Mouse (Mus musculus): Measurements from ENCODE around the gene Sesn1. TPM values are rescaled to one million over a fixed set of nuclear protein-coding genes. Genes with fewer than 3 reads are reported as not detected.

Gene Sesn1
- polyA plus RNA-seq, 1 experiment from 2014 or later, result 41.2 TPM

GRCm38 (mm10) chr10:41826526-41827116 lies 16.9 kb downstream of the Sesn1 start:
- WGBS, result 88% methylated on average over 6 of the region's 6 CpGs
- no peaks in the 10 kb centered on the region for H3K27me3 ChIP-seq (replicated peaks; ENCODE audit: control insufficient read depth, insufficient read depth, low read length)
- no peak for ATAC-seq

GRCm38 (mm10) chr10:41827784-41828183 lies 18.0 kb downstream of the Sesn1 start:
- no peak overlapping the region for H3K4me3 ChIP-seq (ENCODE audit: low read length)
- H3K9ac ChIP-seq (ENCODE audit: low read depth, low read length), result no peak overlapping the region
- WGBS, result 92% methylated on average over 4 of the region's 4 CpGs
- ATAC-seq, result no peak
- H3K27ac ChIP-seq (ENCODE audit: low read depth, low read length), result no peak overlapping the region
- peaks cover 3% of the 10 kb centered on the region for H3K4me1 ChIP-seq (ENCODE audit: control insufficient read depth, insufficient read depth, low read depth, low read length)
- no peaks in the 10 kb centered on the region for H3K36me3 ChIP-seq (ENCODE audit: control insufficient read depth, insufficient read depth, low read length)
- H3K4me2 ChIP-seq (ENCODE audit: low read length), result no peak overlapping the region
- H3K9me3 ChIP-seq (ENCODE audit: control insufficient read depth, low read length), result no peaks in the 10 kb centered on the region
- no peaks in the 10 kb centered on the region for H3K27me3 ChIP-seq (replicated peaks; ENCODE audit: control insufficient read depth, insufficient read depth, low read length)

More at GRCm38 (mm10) chr10:41826526-41827116, 16.9 kb downstream of the Sesn1 start:
- H3K36me3 ChIP-seq (ENCODE audit: control insufficient read depth, insufficient read depth, low read length), result no peaks in the 10 kb centered on the region
- H3K4me2 ChIP-seq (ENCODE audit: low read length), result no peak overlapping the region
- no peak overlapping the region for H3K4me3 ChIP-seq (ENCODE audit: low read length)
- H3K27ac ChIP-seq (ENCODE audit: low read depth, low read length), result no peak overlapping the region
- H3K4me1 ChIP-seq (ENCODE audit: control insufficient read depth, insufficient read depth, low read depth, low read length), result peaks cover 3% of the 10 kb centered on the region
- no peak overlapping the region for H3K9ac ChIP-seq (ENCODE audit: low read depth, low read length)
- H3K9me3 ChIP-seq (ENCODE audit: control insufficient read depth, low read length), result no peaks in the 10 kb centered on the region

GRCm38 (mm10) chr10:41829191-41829590 lies 19.5 kb downstream of the Sesn1 start:
- Histone ChIP-seq H3K36me3 (ENCODE audit: control insufficient read depth, insufficient read depth, low read length) (no peaks in the 10 kb centered on the region), H3K9me3 (ENCODE audit: control insufficient read depth, low read length) (no peaks in the 10 kb centered on the region), H3K4me2 (ENCODE audit: low read length) (no peak overlapping the region), H3K27me3 (replicated peaks; ENCODE audit: control insufficient read depth, insufficient read depth, low read length) (no peaks in the 10 kb centered on the region), H3K9ac (ENCODE audit: low read depth, low read length) (no peak overlapping the region), H3K4me1 (ENCODE audit: control insufficient read depth, insufficient read depth, low read depth, low read length) (peaks cover 3% of the 10 kb centered on the region), H3K27ac (ENCODE audit: low read depth, low read length) (no peak overlapping the region), H3K4me3 (ENCODE audit: low read length) (no peak overlapping the region)
- ATAC-seq, result no peak
- 89% methylated on average over 5 of the region's 5 CpGs for WGBS

GRCm38 (mm10) chr10:41829980-41830379 lies 20.2 kb downstream of the Sesn1 start:
- H3K27me3 ChIP-seq (replicated peaks; ENCODE audit: control insufficient read depth, insufficient read depth, low read length), result no peaks in the 10 kb centered on the region
- WGBS, result 91% methylated on average over 2 of the region's 2 CpGs
- H3K4me1 ChIP-seq (ENCODE audit: control insufficient read depth, insufficient read depth, low read depth, low read length), result peaks cover 3% of the 10 kb centered on the region
- H3K9ac ChIP-seq (ENCODE audit: low read depth, low read length), result no peak overlapping the region
- no peak overlapping the region for H3K4me2 ChIP-seq (ENCODE audit: low read length)
- H3K36me3 ChIP-seq (ENCODE audit: control insufficient read depth, insufficient read depth, low read length), result no peaks in the 10 kb centered on the region
- no peak overlapping the region for H3K27ac ChIP-seq (ENCODE audit: low read depth, low read length)
- no peak overlapping the region for H3K4me3 ChIP-seq (ENCODE audit: low read length)
- no peaks in the 10 kb centered on the region for H3K9me3 ChIP-seq (ENCODE audit: control insufficient read depth, low read length)
- ATAC-seq, result no peak

- Histone ChIP-seq H3K27ac (ENCODE audit: low read depth, low read length) (no peak overlapping the region), H3K4me1 (ENCODE audit: control insufficient read depth, insufficient read depth, low read depth, low read length) (peaks cover 3% of the 10 kb centered on the region), H3K9me3 (ENCODE audit: control insufficient read depth, low read length) (no peaks in the 10 kb centered on the region), H3K4me2 (ENCODE audit: low read length) (no peak overlapping the region), H3K27me3 (replicated peaks; ENCODE audit: control insufficient read depth, insufficient read depth, low read length) (no peaks in the 10 kb centered on the region), H3K4me3 (ENCODE audit: low read length) (no peak overlapping the region), H3K9ac (ENCODE audit: low read depth, low read length) (no peak overlapping the region), H3K36me3 (ENCODE audit: control insufficient read depth, insufficient read depth, low read length) (no peaks in the 10 kb centered on the region)
- WGBS, result 67% methylated on average over 4 of the region's 4 CpGs
- ATAC-seq, result no peak; the same call in 1 of the 2 replicates
Measured at GRCm38 (mm10) chr10:41830445-41830844, 20.7 kb downstream of the Sesn1 start.

GRCm38 (mm10) chr10:41830851-41831522 lies 21.3 kb downstream of the Sesn1 start:
- H3K27ac ChIP-seq (ENCODE audit: low read depth, low read length), result no peak overlapping the region
- no peaks in the 10 kb centered on the region for H3K36me3 ChIP-seq (ENCODE audit: control insufficient read depth, insufficient read depth, low read length)
- H3K4me3 ChIP-seq (ENCODE audit: low read length), result no peak overlapping the region
- no peaks in the 10 kb centered on the region for H3K9me3 ChIP-seq (ENCODE audit: control insufficient read depth, low read length)
- ATAC-seq, result peak; percentile 25
- no peak overlapping the region for H3K9ac ChIP-seq (ENCODE audit: low read depth, low read length)
- no peak overlapping the region for H3K4me2 ChIP-seq (ENCODE audit: low read length)
- WGBS, result 60% methylated on average over 9 of the region's 9 CpGs
- H3K27me3 ChIP-seq (replicated peaks; ENCODE audit: control insufficient read depth, insufficient read depth, low read length), result no peaks in the 10 kb centered on the region
- peaks cover 3% of the 10 kb centered on the region for H3K4me1 ChIP-seq (ENCODE audit: control insufficient read depth, insufficient read depth, low read depth, low read length)

GRCm38 (mm10) chr10:41832191-41832590 lies 22.5 kb downstream of the Sesn1 start:
- 74% methylated on average over 6 of the region's 6 CpGs for WGBS
- H3K4me2 ChIP-seq (ENCODE audit: low read length), result no peak overlapping the region
- no peak overlapping the region for H3K4me3 ChIP-seq (ENCODE audit: low read length)
- H3K27me3 ChIP-seq (replicated peaks; ENCODE audit: control insufficient read depth, insufficient read depth, low read length), result no peaks in the 10 kb centered on the region
- H3K4me1 ChIP-seq (ENCODE audit: control insufficient read depth, insufficient read depth, low read depth, low read length), result peaks cover 3% of the 10 kb centered on the region
- no peaks in the 10 kb centered on the region for H3K9me3 ChIP-seq (ENCODE audit: control insufficient read depth, low read length)
- H3K36me3 ChIP-seq (ENCODE audit: control insufficient read depth, insufficient read depth, low read length), result 0 out of 2 replicates have a peak, but pooled peaks cover 2% of the 10 kb centered on the region
- no peak overlapping the region for H3K27ac ChIP-seq (ENCODE audit: low read depth, low read length)
- no peak for ATAC-seq
- H3K9ac ChIP-seq (ENCODE audit: low read depth, low read length), result no peak overlapping the region

- H3K27ac ChIP-seq (ENCODE audit: low read depth, low read length), result no peak overlapping the region
- no peaks in the 10 kb centered on the region for H3K27me3 ChIP-seq (replicated peaks; ENCODE audit: control insufficient read depth, insufficient read depth, low read length)
- 86% methylated on average over 2 of the region's 2 CpGs for WGBS
- H3K9me3 ChIP-seq (ENCODE audit: control insufficient read depth, low read length), result no peaks in the 10 kb centered on the region
- 0 out of 2 replicates have a peak, but pooled peaks cover 2% of the 10 kb centered on the region for H3K36me3 ChIP-seq (ENCODE audit: control insufficient read depth, insufficient read depth, low read length)
- H3K4me1 ChIP-seq (ENCODE audit: control insufficient read depth, insufficient read depth, low read depth, low read length), result peaks cover 3% of the 10 kb centered on the region
- H3K4me3 ChIP-seq (ENCODE audit: low read length), result no peak overlapping the region
- H3K4me2 ChIP-seq (ENCODE audit: low read length), result no peak overlapping the region
- no peak for ATAC-seq
- no peak overlapping the region for H3K9ac ChIP-seq (ENCODE audit: low read depth, low read length)
Measured at GRCm38 (mm10) chr10:41834131-41834530, 24.4 kb downstream of the Sesn1 start.

- no peaks in the 10 kb centered on the region for H3K9me3 ChIP-seq (ENCODE audit: control insufficient read depth, low read length)
- ATAC-seq, result no peak
- no peaks in the 10 kb centered on the region for H3K27me3 ChIP-seq (replicated peaks; ENCODE audit: control insufficient read depth, insufficient read depth, low read length)
- H3K4me2 ChIP-seq (ENCODE audit: low read length), result no peak overlapping the region
- H3K27ac ChIP-seq (ENCODE audit: low read depth, low read length), result no peak overlapping the region
- H3K36me3 ChIP-seq (ENCODE audit: control insufficient read depth, insufficient read depth, low read length), result 0 out of 2 replicates have a peak, but pooled peaks cover 2% of the 10 kb centered on the region
- H3K4me3 ChIP-seq (ENCODE audit: low read length), result no peak overlapping the region
- H3K9ac ChIP-seq (ENCODE audit: low read depth, low read length), result no peak overlapping the region
- 85% methylated on average over 4 of the region's 4 CpGs for WGBS
- H3K4me1 ChIP-seq (ENCODE audit: control insufficient read depth, insufficient read depth, low read depth, low read length), result no peaks in the 10 kb centered on the region
Measured at GRCm38 (mm10) chr10:41838911-41839310, 29.2 kb downstream of the Sesn1 start.
